ENCODE assay signal across 8 mouse cellular contexts in genomic region chr2:167933397-167933796, GRCm38 (mm10). TPM values are rescaled to one million over a fixed set of nuclear protein-coding genes. Genes with fewer than 3 reads are reported as not detected.
DNase-seq lines count a peak whose midpoint lies in the region; ATAC-seq and TF ChIP-seq lines count a peak whose summit lies in the region.

No protein-coding gene starts in this region.

- peak overlapping the region; percentile 87 for H3K4me2 ChIP-seq in kidney, embryonic 16.5 days (replicated peaks; ENCODE audit: low read depth, low read length)
- peak overlapping the region; percentile 86 for H3K4me2 ChIP-seq in hindbrain, postnatal 0 days (ENCODE audit: low read depth, low read length)
- peak overlapping the region; percentile 72 for H3K4me2 ChIP-seq in midbrain, postnatal 0 days (ENCODE audit: low read depth, low read length, poor library complexity, severe bottlenecking)

- peak overlapping the region; percentile 92; the same call in 1 of the 2 replicates for H3K9ac ChIP-seq in kidney, embryonic 16.5 days (replicated peaks; ENCODE audit: low read length)
- H3K9ac ChIP-seq in hindbrain, postnatal 0 days (replicated peaks; ENCODE audit: low read length), result peak overlapping the region; percentile 91
- H3K9ac ChIP-seq in midbrain, postnatal 0 days (replicated peaks; ENCODE audit: low read length, poor library complexity, severe bottlenecking), result peak overlapping the region; percentile 93

- H3K27ac ChIP-seq in kidney, embryonic 16.5 days (ENCODE audit: low read length), result no peak overlapping the region
- H3K27ac ChIP-seq in embryonic facial prominence, embryonic 10.5 days (replicated peaks), result no peak overlapping the region
- H3K27ac ChIP-seq in hindbrain, postnatal 0 days, result peak overlapping the region; percentile 82; the same call in 1 of the 2 replicates
- H3K27ac ChIP-seq in midbrain, postnatal 0 days (ENCODE audit: low read depth, low read length), result peak overlapping the region; percentile 4; the same call in 1 of the 2 replicates

- no peak for TF ChIP-seq CTCF in hindbrain, postnatal 0 days (IDR thresholded peaks at IDR 0.05; ENCODE audit: low read depth)
- TF ChIP-seq CTCF in midbrain, postnatal 0 days (IDR thresholded peaks at IDR 0.05), result no peak

- H3K4me3 ChIP-seq in kidney, embryonic 16.5 days (ENCODE audit: low read length), result peak overlapping the region; percentile 91
- peak overlapping the region; percentile 97 for H3K4me3 ChIP-seq in embryonic facial prominence, embryonic 10.5 days
- peak overlapping the region; percentile 92 for H3K4me3 ChIP-seq in hindbrain, postnatal 0 days (ENCODE audit: low read length)
- H3K4me3 ChIP-seq in midbrain, postnatal 0 days (ENCODE audit: low read depth, low read length), result peak overlapping the region; percentile 58

- H3K4me1 ChIP-seq in kidney, embryonic 16.5 days (ENCODE audit: insufficient read depth, low read length), result peaks cover 22% of the 10 kb centered on the region
- peaks cover 36% of the 10 kb centered on the region for H3K4me1 ChIP-seq in embryonic facial prominence, embryonic 10.5 days
- peaks cover 16% of the 10 kb centered on the region for H3K4me1 ChIP-seq in hindbrain, postnatal 0 days (ENCODE audit: insufficient read depth, low read length)
- peaks cover 11% of the 10 kb centered on the region; the same call in 1 of the 2 replicates for H3K4me1 ChIP-seq in midbrain, postnatal 0 days (ENCODE audit: insufficient read depth, low read length)

- DNase-seq in kidney, postnatal 4 days, result no peak
- DNase-seq in embryonic facial prominence, embryonic 10.5 days (ENCODE audit: low spot score), result no peak
- no peak for DNase-seq in hindbrain, postnatal 0 days (ENCODE audit: low spot score)
- DNase-seq in midbrain, postnatal 0 days (ENCODE audit: low spot score), result no peak
- DNase-seq in embryo, embryonic 10.5 days (ENCODE audit: low spot score), result no peak
- no peak for DNase-seq in adrenal gland, adult 8-10 months
- no peak for DNase-seq in adrenal gland, postnatal 36 days

- no peaks in the 10 kb centered on the region for H3K9me3 ChIP-seq in kidney, embryonic 16.5 days (ENCODE audit: low read length)
- no peaks in the 10 kb centered on the region for H3K9me3 ChIP-seq in embryonic facial prominence, embryonic 10.5 days
- no peaks in the 10 kb centered on the region for H3K9me3 ChIP-seq in hindbrain, postnatal 0 days (ENCODE audit: low read length)
- H3K9me3 ChIP-seq in midbrain, postnatal 0 days (ENCODE audit: low read length), result no peaks in the 10 kb centered on the region

- ATAC-seq in kidney, embryonic 16.5 days (ENCODE audit: low FRiP score, low TSS enrichment), result no peak
- ATAC-seq in hindbrain, postnatal 0 days, result no peak
- no peak for ATAC-seq in midbrain, postnatal 0 days (ENCODE audit: low FRiP score)

- H3K36me3 ChIP-seq in kidney, embryonic 16.5 days (ENCODE audit: insufficient read depth, low read length), result no peaks in the 10 kb centered on the region
- peaks cover 9% of the 10 kb centered on the region; the same call in 1 of the 2 replicates for H3K36me3 ChIP-seq in embryonic facial prominence, embryonic 10.5 days (replicated peaks)
- H3K36me3 ChIP-seq in hindbrain, postnatal 0 days (ENCODE audit: insufficient read depth, low read length), result no peaks in the 10 kb centered on the region
- H3K36me3 ChIP-seq in midbrain, postnatal 0 days (ENCODE audit: insufficient read depth, low read length), result no peaks in the 10 kb centered on the region; the same call in 1 of the 2 replicates

- WGBS in kidney, embryonic 16.5 days, result 29% methylated on average over 7 of the region's 7 CpGs
- 42% methylated on average over 7 of the region's 7 CpGs for WGBS in embryonic facial prominence, embryonic 10.5 days
- WGBS in hindbrain, postnatal 0 days, result 25% methylated on average over 7 of the region's 7 CpGs
- 7% methylated on average over 7 of the region's 7 CpGs for WGBS in midbrain, postnatal 0 days

- no peaks in the 10 kb centered on the region for H3K27me3 ChIP-seq in kidney, embryonic 16.5 days (ENCODE audit: insufficient read depth, low read length)
- H3K27me3 ChIP-seq in embryonic facial prominence, embryonic 10.5 days (replicated peaks; ENCODE audit: low read depth, poor library complexity, severe bottlenecking), result no peaks in the 10 kb centered on the region
- no peaks in the 10 kb centered on the region for H3K27me3 ChIP-seq in hindbrain, postnatal 0 days (ENCODE audit: insufficient read depth, low read length)
- no peaks in the 10 kb centered on the region for H3K27me3 ChIP-seq in midbrain, postnatal 0 days (ENCODE audit: insufficient read depth, low read length)

RNA-seq across cellular contexts. Expression of gene Ptpn1, which starts 1.5 kb away (rescaled TPM):
- 56.7 and 60.0 TPM in 2 replicates for polyA plus RNA-seq in kidney, embryonic 16.5 days (2015; fragmentation: Nextera tagmentation; extraction: Ambion mirVana)
- 66.2 and 71.7 TPM in 2 replicates for polyA plus RNA-seq in embryonic facial prominence, embryonic 10.5 days (2016; fragmentation: Nextera tagmentation; extraction: Ambion mirVana)
- 35.7 and 39.2 TPM in 2 replicates for total RNA-seq in hindbrain, postnatal 0 days (2014; rRNA removed)
- 60.0 and 60.1 TPM in 2 replicates for polyA plus RNA-seq in hindbrain, postnatal 0 days (2015; fragmentation: Nextera tagmentation; extraction: Ambion mirVana)
- total RNA-seq in midbrain, postnatal 0 days (2014; rRNA removed), result 36.8 and 42.7 TPM in 2 replicates
- polyA plus RNA-seq in midbrain, postnatal 0 days (2015; fragmentation: Nextera tagmentation; extraction: Ambion mirVana), result 54.3 and 59.1 TPM in 2 replicates
- 10 to 100 TPM; 56.1 to 70.3 (median 60.7) TPM for total RNA-seq in adrenal gland, adult 8-10 months (2022)
- total RNA-seq in adrenal gland, postnatal 36 days (2021), result 10 to 100 TPM; 57.2 to 65.2 TPM

Comparison
In these comparisons a context has a peak if more than half of its experiments do, and no peak if none do; other contexts are left out.
1. H3K27ac ChIP-seq: peak in hindbrain, postnatal 0 days (single experiment) and midbrain, postnatal 0 days (single experiment); none in kidney, embryonic 16.5 days (single experiment) and embryonic facial prominence, embryonic 10.5 days (single experiment).
2. Peak in every context shown above with its lines, with median percentiles within 50 percentile points of each other: H3K4me2 ChIP-seq, H3K4me3 ChIP-seq and H3K9ac ChIP-seq.